Mouse (Mus musculus): ENCODE measurements at regions not wholly inside any gene's neighbourhood (a gene's known extent, or its start where the extent isn't known, plus 50 kb on each side); places are given as distances from the start of the nearest gene placed in this dataset.
"Not testable (repeated sequence)": the region's sequence is repeated elsewhere in the genome, so short reads cannot be mapped to it uniquely, and the experiment has no call there.

- no peak for DNase-seq
These were observed 176.1 kb upstream of the Arhgap18 start for GRCm38 (mm10) chr10:26577087-26577486.

GRCm38 (mm10) chr10:26585106-26585505 is 168.1 kb upstream of the Arhgap18 start:
- DNase-seq: no peak

- not testable (repeated sequence) for DNase-seq
These were observed 146.1 kb upstream of the Arhgap18 start for GRCm38 (mm10) chr10:26607081-26607480.

- no peak for DNase-seq
These were observed 142.0 kb upstream of the Arhgap18 start for GRCm38 (mm10) chr10:26611246-26611645.

GRCm38 (mm10) chr10:26630196-26630760 is 122.9 kb upstream of the Arhgap18 start:
- peak; percentile 5 for DNase-seq

- no peak for DNase-seq
These were observed 121.0 kb upstream of the Arhgap18 start for GRCm38 (mm10) chr10:26632266-26632665.

- DNase-seq: no peak
These were observed 115.8 kb upstream of the Arhgap18 start for GRCm38 (mm10) chr10:26637459-26637858.

GRCm38 (mm10) chr10:26638056-26638455 is 115.2 kb upstream of the Arhgap18 start:
- no peak for DNase-seq

DNA sequence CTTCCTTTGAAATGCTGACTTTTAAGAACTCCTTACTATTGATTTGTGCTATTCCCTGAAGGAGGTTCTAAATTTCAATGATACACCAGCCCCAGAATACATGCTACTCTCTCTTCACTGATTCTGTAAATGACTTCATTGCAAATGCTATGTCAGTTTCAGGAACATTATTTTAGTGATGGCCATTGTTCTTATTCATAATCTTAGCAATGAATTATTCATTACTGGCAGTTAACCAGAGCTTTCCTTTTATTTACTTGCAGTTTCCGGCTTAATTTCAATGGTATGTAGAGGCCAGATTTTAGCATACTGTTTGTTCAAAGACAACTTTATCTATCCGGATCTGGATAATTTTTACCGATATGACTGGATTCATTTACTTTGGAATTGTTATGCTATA is 114.1 kb upstream of the Arhgap18 start:
- DNase-seq: no peak

- no peak for DNase-seq
These were observed 100.1 kb upstream of the Arhgap18 start for GRCm38 (mm10) chr10:26653103-26653502.

GRCm38 (mm10) chr10:26664270-26664669 is 89.0 kb upstream of the Arhgap18 start:
- DNase-seq: no peak

DNA sequence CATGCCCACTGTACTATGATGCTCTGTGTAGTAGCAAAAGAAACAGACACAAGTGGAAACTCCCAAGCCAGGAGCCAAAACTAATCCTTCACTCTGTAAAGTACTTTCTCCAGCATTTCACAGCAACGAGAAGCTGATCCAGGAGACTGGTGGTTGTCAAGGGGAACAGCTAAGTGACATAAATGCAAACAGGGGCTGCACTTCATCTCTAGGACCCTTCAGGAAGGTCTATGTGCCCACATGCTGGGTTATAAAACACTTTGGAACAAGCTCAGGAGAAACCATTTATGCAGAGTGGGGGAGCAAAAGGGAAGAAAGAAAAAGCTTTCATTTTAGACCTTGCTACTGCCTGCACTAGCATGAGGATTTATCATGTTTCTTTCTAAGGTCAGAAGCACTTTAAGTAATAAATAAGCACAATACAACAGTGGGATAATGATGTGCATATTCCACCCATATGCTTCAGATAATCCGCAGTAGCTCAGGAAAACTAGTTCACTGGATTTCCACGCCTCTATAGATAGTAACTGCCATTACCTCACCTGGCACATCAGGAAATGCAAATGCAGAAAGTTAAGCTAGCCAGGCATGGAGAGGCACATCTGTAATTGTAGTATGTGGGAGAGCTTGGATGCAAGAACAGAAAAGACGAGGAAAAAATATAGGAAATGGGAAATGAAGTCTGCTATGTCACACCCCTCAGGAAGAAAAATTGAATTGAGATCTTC is 73.6 kb upstream of the Arhgap18 start:
- DNase-seq: no peak

DNA sequence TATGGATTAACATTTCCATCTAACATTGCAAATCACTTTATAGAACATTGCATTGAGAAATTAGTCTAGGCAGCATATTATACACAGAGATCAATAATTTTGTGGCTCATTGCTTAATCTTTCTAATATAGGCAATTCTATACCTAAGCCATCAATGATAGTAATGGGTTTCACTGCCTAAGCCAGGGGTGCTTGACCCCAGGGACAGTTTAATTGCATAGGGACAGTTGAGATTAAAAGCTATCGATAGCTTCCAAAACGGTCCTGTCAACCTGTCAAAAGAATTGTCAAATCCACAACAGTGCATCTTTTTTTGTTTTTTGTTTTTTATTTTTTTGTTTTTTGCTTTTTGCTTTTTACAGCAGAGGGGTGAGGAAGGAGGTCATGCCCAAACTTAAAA is 58.5 kb upstream of the Arhgap18 start:
- no peak for DNase-seq

GRCm38 (mm10) chr10:26695212-26695933 is 57.8 kb upstream of the Arhgap18 start:
- DNase-seq: no peak

Data from gastrocnemius, postnatal 25 days (tissue).